Mouse (Mus musculus): Measurements from ENCODE around the gene Btbd35f17. TPM values are rescaled to one million over a fixed set of nuclear protein-coding genes. Genes with fewer than 3 reads are reported as not detected.
"Not testable (repeated sequence)": the region's sequence is repeated elsewhere in the genome, so short reads cannot be mapped to it uniquely, and the experiment has no call there.

Gene Btbd35f17
- polyA plus RNA-seq (2014; fragmentation: Nextera tagmentation; extraction: Ambion mirVana): not detected in 2 replicates

GRCm38 (mm10) chrX:4370336-4370735, at the start of gene Btbd35f17:
Gene Btbd35f17 (plus strand): TSS chrX:4370636.
- H3K4me3 ChIP-seq (ENCODE audit: low read depth, low read length); H3K9ac ChIP-seq (replicated peaks; ENCODE audit: low read length); H3K4me1 ChIP-seq (ENCODE audit: control insufficient read depth, insufficient read depth, low read length); H3K9me3 ChIP-seq (replicated peaks; ENCODE audit: control insufficient read depth, low read length); DNase-seq (ENCODE audit: low spot score); H3K36me3 ChIP-seq (replicated peaks; ENCODE audit: control insufficient read depth, insufficient read depth, low read depth, low read length); H3K27ac ChIP-seq (replicated peaks; ENCODE audit: low read depth, low read length); H3K4me2 ChIP-seq (ENCODE audit: low read depth, low read length); ATAC-seq (replicated peaks; ENCODE audit: insufficient number of reproducible peaks, low FRiP score, low TSS enrichment, low read depth); H3K27me3 ChIP-seq (ENCODE audit: control insufficient read depth, insufficient read depth, low read length): not testable (repeated sequence)
- WGBS: 67% methylated on average over 1 of the region's 4 CpGs

Other genes with a start within 250 kb of the Btbd35f17 start
- gene Btbd35f28, start 174.1 kb upstream of the Btbd35f17 start, polyA plus RNA-seq (2014; fragmentation: Nextera tagmentation; extraction: Ambion mirVana): not detected in 2 replicates
- not detected in 2 replicates for gene Btbd35f20, start 79.4 kb upstream of the Btbd35f17 start, polyA plus RNA-seq (2014; fragmentation: Nextera tagmentation; extraction: Ambion mirVana)